Mouse (Mus musculus): Measurements from ENCODE around the gene Chd1l. TPM values are rescaled to one million over a fixed set of nuclear protein-coding genes. Genes with fewer than 3 reads are reported as not detected.

Gene Chd1l
- polyA plus RNA-seq (2015; fragmentation: Illumina TruSeq; extraction: RNeasy Lipid Tissue Mini Kit (QIAGEN cat#74804); ENCODE audit: insufficient read depth, low read depth, low replicate concordance): 3.6 TPM

DNA sequence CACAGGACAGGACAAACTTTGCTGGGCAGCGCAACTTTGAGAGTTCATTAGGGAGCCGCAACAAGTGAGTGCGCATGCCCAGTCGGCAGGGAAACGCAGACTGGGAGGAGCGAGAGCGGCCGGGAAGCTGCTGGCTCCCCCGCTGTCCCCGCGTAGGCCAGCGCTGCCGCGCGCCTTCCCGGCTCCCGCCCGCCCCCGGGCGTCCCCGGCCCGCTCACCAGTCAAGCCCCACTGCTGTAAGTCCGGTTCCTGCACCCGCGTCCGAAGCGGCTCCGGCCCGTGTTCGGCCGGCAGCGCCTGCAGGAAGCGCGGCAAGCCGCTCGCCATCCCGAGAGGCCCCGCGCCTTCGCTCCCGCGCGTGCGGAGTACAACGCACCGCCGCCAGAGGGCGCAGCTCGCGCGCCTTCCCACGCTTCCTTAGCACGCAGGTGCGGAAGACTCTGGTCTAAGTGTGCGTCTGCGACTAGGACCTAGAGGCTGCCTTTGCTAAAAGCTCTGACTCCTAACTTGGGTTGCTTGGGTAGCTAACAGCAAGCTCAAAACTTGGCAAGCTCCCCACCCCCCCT lies at the start of gene Chd1l:
Chd1l (minus strand) TSS at position 359 of the 566 bp plus-strand sequence.

DNA sequence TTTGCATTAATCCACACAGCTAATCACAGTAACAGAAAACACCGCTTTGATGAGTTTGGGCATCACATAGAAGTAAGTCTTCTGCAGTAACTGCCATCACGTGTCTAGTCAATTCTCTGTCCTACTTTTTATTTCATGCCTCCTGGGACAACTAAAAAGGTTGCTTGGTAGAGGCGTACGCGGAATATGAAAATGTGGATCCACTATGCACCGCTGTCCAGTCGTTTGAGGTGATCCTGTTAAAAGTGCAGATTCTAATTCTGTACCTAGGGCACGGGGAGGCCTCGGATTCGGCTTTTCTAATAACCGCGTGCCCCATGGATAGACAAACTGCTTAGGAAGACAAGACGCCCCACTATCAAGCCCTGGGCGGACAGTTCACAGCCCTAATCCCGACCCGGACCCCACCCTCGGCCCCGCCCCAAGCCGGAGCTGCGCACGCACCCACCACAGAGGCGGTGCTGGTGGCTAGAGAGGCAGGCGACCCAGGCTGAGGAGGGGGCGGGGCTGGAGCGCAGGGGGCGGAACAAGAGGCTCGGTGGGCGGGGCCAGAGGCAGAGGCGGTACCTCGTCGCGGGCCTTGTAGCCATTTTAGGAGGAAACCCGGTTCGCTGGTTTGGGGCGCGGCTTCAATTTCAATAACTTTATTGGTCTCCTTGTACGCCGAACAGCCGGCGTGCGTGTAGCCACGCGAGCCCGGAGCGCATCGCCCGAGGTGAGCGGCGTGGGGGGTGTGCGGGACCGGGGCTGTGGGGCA lies 47.8 kb upstream of the Chd1l start, which contains the start of gene Prkab2:
Prkab2 (plus strand) TSS at position 539 of the 757 bp plus-strand sequence.

DNA sequence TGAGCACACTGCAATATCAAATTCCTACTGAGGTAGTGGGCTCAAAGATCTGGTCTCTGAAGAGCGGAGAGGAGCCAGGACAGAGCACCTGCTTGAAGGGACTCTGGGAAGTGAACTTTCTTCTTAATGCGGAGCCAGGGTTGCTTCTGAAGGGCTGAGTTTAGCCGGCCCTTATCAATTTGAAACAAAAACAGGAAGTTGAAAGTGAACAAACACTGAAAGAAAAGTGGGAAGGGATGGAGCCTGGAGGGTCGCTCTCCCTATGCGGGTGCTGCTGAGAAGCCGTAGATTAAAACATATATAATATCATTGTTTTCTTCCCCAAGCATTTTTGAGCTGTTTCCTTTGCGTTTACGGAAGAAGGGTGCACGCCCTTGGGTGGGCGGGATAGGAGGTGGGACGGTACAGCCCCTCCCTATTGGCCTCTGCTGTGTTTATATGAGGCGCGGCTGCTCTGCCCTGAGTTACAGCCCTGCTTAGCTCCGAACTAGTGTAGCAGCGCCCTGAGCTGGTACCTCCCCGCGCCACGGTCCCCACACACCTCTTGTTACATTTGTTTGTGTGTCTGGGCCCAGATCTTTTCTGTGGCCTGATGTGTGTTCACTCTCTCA lies 18.5 kb upstream of the Chd1l start, which contains the start of gene Fmo5:
Fmo5 (plus strand) TSS at position 414 of the 611 bp plus-strand sequence.

Other genes starting within 250 kb of the Chd1l start
- not detected for gene Olfr1402, start 188.2 kb downstream of the Chd1l start, polyA plus RNA-seq (2015; fragmentation: Illumina TruSeq; extraction: RNeasy Lipid Tissue Mini Kit (QIAGEN cat#74804); ENCODE audit: insufficient read depth, low read depth, low replicate concordance)
- 1.5 TPM for gene Fmo5, start 18.6 kb upstream of the Chd1l start, polyA plus RNA-seq (2015; fragmentation: Illumina TruSeq; extraction: RNeasy Lipid Tissue Mini Kit (QIAGEN cat#74804); ENCODE audit: insufficient read depth, low read depth, low replicate concordance)
- 2.8 TPM for gene Prkab2, start 48.0 kb upstream of the Chd1l start, polyA plus RNA-seq (2015; fragmentation: Illumina TruSeq; extraction: RNeasy Lipid Tissue Mini Kit (QIAGEN cat#74804); ENCODE audit: insufficient read depth, low read depth, low replicate concordance)
- not detected for gene Gm17651, start 64.5 kb upstream of the Chd1l start, polyA plus RNA-seq (2015; fragmentation: Illumina TruSeq; extraction: RNeasy Lipid Tissue Mini Kit (QIAGEN cat#74804); ENCODE audit: insufficient read depth, low read depth, low replicate concordance)